Mouse (Mus musculus) monocyte, adult 5-6 weeks (primary cell): ENCODE measurements around the gene Ntm. TPM values are rescaled to one million over a fixed set of nuclear protein-coding genes. Genes with fewer than 3 reads are reported as not detected.

Experiments
- ATAC-seq: fragments of 153-309, 156-312 bp; replicated peaks from 2 replicates; pipeline ENCODE4 v1.8.0; 2017; ENCODE audit warnings: mild to moderate bottlenecking; ENCODE audit not compliant: low TSS enrichment, insufficient number of reproducible peaks, severe bottlenecking, poor library complexity, low FRiP score
- total RNA-seq: library from RNA; stranded (forward); fragments of 200-1000, 200-491, 200-594 nt; gene quantifications from 3 replicates; pipeline ENCODE4 v1.2.3, GENCODE M21; 2017

Gene Ntm
- total RNA-seq, 1 experiment from 2014 or later: not detected

DNA sequence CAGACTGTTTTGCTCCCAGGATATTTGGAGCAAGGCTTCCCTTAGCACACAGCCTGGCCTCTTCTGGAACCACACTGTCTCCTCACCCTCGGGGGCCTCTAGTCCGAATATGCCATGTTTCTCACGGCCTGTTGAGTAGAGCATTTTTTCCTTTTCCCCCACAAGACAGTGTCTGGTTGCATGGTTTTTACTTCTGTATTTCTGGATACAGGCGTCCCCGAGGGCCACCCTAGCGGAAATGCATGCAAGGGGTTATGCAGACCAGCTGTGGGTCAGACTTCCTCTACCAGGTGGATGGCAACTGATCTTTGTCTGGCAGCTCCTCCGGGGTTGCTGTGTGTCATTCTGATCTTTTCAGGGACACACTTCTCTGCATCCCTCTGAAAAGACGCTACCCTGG is 315.2 kb downstream of the Ntm start:
- no peak for ATAC-seq

DNA sequence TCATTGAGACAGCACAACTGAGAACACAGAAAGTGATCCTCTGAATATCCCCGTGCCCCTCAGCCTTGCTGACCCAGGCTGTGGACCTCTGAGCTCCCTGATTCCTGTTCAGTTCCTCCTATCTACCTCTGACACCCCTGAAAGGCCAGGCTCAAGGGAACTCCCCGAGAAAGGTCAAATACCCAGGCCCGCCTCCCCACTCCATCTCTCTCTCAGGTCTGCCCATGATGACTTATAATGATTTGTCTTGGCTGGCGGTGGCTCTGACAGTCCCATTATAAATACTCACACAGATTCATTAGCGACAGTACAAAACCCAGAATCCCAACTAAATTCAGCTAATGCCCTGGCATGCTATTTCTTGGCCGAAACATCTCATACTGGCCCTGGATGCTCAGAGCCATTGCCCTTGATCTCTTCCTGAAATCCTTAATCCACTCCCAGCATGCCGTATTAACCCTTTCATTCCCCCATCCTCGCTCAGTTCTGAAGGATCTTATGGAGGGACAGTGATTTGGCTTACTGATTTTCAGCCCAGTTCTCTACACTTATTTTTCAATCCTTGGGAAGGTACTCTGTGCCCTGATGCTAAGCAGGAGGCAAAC is 317.0 kb downstream of the Ntm start:
- ATAC-seq: no peak

- no peak for ATAC-seq
Measured at GRCm38 (mm10) chr9:29642997-29643657, 319.8 kb downstream of the Ntm start.

DNA sequence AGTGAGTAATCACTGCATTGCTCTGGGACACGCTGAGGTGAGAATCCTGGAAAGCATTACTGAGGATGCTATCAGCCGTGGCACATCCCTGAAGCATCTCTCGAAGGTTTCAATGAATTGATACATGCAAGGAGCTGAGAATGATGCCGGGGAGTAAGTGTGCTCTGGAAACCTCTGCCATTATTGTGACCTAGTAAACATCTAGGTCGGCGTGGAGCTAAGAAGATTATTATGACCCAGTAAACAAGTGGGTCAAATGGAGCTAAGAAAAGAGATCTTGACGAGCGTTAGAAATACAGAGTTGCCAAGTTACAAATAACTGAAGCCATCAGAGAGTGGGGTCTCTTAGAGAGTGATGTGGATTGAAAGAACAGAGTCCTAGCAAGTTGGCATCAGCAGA is 325.6 kb downstream of the Ntm start:
- ATAC-seq: no peak

- no peak for ATAC-seq
Measured at GRCm38 (mm10) chr9:29617181-29617580, 345.8 kb downstream of the Ntm start.

DNA sequence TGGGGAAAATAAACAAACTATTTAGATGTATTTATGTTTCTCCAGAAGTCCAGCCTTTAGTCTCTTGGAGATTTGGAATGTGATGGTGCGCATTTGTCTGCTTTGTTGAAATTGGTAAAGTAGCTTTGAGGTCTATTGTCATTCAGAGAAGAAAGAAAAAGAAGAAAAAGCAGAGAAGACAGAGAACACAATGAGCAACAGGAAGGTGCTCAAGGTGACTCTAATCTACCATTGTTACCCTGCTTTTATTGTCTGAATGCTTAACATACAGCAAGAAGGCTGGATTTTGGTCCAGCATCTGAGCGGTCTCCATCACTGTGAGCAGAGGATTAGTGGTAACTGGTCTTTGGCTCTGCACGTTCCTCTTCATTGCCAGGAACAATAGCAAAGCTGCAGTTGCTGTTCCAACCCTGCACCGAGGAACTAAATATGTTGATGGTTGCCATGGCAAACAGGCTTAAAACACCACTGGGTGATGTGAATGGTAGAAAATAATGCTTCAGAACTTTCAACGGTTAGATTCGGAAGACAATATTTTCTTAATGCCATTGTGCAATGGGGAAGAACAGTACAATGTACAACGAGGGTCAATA is 350.8 kb downstream of the Ntm start:
- ATAC-seq: no peak

DNA sequence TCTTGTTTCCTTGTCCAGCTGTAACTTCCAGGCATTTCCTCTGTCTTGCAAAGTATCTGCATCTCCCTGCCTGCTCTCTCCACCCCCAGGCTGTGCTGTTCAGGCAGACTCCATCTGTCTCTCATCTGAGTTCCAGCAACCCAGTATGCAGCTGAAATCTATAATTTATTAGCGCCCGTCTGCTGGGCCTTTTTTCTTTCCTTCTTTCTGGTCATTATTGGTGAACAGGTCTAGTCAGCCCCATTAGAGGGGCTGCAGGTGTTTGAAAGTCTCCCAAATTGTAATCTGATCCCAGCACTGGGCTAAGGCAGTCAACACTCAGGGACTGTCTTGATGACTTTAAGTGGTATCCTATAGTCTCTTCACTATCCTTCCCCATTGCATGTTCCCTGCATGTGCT is 352.1 kb downstream of the Ntm start:
- ATAC-seq: no peak

GRCm38 (mm10) chr9:29597665-29598064 is 365.3 kb downstream of the Ntm start:
- no peak for ATAC-seq

DNA sequence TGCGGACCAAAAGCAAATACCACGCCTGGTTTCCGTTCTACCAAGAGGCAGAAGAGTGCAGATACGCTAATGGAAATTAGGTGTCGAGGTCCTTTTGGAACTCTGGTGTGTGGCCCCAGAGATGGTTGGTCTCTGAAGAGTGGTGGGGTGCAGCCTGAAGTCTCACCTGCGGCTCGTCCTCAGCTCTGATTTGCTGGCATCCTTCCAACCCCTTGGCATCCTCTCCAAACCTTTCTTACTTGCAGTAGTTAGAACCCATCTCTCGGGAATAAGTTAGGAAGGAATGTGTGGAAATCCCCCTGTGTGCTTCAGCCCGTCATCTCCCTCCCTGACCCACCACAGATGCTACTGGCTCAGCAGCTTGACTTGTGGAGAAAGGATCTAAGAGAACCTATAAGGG is 367.6 kb downstream of the Ntm start:
- ATAC-seq: no peak

- no peak for ATAC-seq
Measured at GRCm38 (mm10) chr9:29594537-29595294, 368.2 kb downstream of the Ntm start.

DNA sequence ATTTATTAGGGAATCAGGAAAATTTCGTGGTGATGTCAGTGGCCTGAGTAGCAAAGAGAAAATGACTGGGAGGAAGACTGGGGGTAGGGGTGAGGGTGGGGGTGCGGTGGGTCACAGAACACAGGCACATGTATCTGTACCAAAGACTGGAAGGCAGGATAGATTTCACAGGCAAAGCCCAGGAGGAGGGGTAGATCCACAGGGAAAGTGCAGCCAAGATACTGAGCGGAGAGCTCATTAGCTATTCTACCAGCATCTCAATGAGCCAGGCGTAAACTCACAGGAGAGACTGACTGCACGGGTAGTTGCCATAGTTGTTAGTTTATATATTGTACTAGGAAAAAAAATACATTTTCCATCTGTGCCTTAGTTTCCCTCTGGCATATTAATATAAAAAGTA is 375.6 kb downstream of the Ntm start:
- no peak for ATAC-seq

DNA sequence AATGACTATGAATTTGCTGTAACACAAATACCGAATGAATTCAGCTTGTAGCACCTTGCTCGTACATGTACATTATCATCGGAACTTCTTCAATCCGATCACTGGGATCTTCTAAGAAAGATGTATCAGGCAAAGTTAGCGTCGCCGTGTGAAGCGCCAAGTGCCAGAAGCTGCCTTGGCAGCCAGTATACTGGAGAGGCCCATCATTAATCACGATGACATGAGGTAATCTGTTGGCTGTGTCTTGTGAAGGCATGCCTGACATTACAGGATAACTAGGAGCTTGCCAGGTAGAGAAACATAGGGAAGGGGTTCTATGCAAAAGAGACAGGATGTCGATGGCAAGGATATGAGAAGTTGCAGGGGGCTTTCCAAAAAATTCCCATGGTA is 376.6 kb downstream of the Ntm start:
- no peak for ATAC-seq

DNA sequence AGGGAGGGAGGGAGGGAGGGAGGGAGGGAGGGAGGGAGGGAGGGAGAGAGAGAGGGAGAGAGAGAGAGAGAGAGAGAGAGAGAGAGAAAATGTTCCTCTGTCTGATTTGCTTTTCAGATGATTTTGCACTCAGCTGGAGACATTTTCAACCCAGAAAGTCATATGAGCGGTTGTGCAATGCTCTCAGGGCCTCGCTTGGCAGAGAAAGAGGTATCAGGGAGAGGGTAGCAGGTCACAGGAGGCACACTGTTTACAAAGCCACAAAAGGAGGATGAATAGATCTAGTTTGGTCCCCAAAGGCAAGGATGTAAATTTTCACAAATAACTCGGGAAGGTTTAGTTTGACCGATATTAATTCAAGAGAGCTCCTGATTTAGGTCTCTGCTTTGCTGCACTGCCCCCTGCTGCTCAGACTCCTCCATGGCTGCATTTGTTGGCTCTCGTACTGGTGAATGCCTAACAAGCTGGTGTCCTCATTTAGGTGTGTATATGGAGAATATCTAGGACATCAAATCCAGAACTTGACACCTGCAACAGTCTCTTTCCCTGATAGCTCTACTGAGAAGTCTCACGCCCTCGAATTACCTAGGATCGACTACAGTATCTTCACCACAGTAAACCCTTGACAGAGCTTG is 377.1 kb downstream of the Ntm start:
- ATAC-seq: no peak

DNA sequence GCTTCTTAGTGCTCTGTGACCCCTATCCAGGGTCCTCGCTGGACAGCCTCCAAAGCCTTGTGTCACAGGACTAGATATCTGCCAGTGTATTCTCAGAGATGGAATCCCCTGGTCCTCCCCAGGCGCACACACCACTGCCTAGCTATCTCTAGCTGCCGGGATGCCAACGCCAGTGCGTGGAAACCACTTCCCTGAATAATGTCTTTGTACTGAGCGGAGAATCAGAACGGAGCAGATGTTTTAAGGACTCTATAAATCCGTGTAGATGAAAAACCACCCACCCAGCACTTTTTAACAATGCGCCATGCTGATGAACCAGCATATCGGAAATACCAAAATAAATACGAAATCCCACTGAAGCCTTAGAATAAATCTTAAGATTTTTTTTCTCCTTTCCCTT is 384.7 kb downstream of the Ntm start:
- no peak for ATAC-seq

DNA sequence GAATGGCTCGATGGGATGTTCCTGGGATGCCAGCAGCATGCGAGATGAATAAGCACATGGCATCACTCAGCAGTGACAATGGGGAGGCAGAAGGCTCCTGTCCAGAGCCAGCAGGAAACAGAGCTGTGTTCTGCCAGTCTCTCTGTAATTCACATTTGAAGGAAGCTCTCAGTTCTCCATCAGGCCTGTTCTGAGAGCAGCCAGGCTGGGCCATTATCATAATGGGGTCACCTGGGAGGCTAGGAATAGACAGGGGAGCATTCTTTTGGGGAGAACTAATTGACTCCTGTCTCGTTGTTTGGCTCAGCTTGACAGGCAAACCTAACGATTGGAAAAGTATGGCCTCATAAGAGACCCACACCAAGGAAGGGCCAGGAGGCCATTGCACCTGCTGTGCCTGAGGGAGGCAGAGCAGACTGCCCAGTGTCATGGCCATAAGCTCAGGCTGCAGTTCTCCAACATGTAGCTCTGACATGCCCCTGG is 386.8 kb downstream of the Ntm start:
- no peak for ATAC-seq

- no peak for ATAC-seq
Measured at GRCm38 (mm10) chr9:29574548-29574947, 388.4 kb downstream of the Ntm start.

- no peak for ATAC-seq
Measured at GRCm38 (mm10) chr9:29568571-29568970, 394.4 kb downstream of the Ntm start.

DNA sequence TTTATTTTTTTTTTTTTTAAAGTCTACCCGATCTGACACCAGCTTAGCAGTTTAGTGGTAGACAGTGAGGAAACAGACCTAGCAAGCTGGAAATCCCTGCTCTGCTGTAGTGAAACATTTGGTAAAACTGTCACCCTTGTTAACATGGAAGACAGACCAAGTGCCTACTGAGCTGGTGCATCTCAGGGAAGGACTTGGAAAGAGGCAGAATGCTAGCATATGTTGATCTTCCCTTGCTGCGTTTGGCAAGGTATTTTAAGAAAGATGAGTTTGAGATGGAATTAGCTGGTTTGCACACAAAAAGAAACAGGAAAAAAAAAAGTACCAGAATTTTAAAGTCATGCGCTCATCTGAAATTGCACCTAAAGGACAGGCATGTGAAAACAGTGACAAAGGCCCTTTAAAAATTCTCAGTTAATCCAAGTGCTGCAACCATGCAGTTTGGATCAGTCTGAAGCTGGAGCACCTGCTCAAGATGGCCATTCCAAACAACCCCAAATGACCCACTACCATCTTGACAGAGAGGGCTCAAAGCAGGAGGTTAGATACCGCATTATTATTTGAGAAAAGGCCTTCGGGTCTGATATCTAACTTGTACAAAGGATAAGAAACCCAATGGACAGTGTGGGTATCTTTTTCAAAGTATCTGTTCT is 400.4 kb downstream of the Ntm start:
- ATAC-seq: no peak

DNA sequence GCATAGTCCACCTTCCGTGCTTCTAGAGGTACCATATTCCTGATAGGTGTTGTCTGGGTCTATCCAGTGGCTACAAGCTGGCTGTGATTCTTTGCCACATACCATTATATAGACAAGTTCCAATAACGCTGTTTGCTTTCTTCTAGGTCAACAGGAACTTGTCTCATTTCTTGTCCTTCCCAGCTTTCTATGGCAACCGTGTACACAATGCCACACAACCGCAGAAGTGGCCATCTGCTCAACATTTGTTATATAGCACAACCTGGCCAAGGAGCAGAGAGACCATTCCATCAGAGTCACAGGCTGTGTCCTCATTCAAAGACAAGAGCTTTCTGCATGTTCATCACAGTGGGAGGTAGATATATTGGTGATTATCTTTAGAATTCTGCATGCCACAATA is 404.0 kb downstream of the Ntm start:
- no peak for ATAC-seq
